Mouse (Mus musculus) hindbrain, embryonic 15.5 days (tissue): ENCODE data around the gene Nup54. TPM values are rescaled to one million over a fixed set of nuclear protein-coding genes. Genes with fewer than 3 reads are reported as not detected.
A peak's percentile ranks its signal among the peaks of the same experiment; 100 is the strongest.

Source experiments
- ATAC-seq: fragments of 200-750 bp; cut with Nextera tagmentation; 2 replicates; pipeline ENCODE4 v1.8.0; 2017; ENCODE audit warnings: low read depth, moderate number of reproducible peaks, moderate TSS enrichment; ENCODE audit not compliant: low FRiP score
- H3K27ac ChIP-seq: fragments of 300-500 bp; sonication (generic); replicated peaks from 2 replicates; pipeline ENCODE4 v1.5.1; 2015; ENCODE audit warnings: mild to moderate bottlenecking, inconsistent platforms
- H3K27me3 ChIP-seq: fragments of 300-500 bp; sonication (generic); 2 replicates; pipeline ENCODE4 v1.6.1; 2015; ENCODE audit warnings: control low read depth, inconsistent platforms
- H3K36me3 ChIP-seq: fragments of 300-500 bp; sonication (generic); 2 replicates; pipeline ENCODE4 v1.6.1; 2015; ENCODE audit warnings: control low read depth, inconsistent platforms
- H3K4me1 ChIP-seq: fragments of 300-500 bp; sonication (generic); replicated peaks from 2 replicates; pipeline ENCODE4 v1.6.1; 2015; ENCODE audit warnings: control low read depth, inconsistent platforms
- H3K4me2 ChIP-seq: fragments of 300-500 bp; sonication (generic); 2 replicates; pipeline ENCODE4 v1.6.1; 2015; ENCODE audit warnings: moderate library complexity, mild to moderate bottlenecking, inconsistent platforms
- H3K4me3 ChIP-seq: fragments of 300-500 bp; sonication (generic); 2 replicates; pipeline ENCODE4 v1.5.1; 2015; ENCODE audit warnings: mild to moderate bottlenecking, inconsistent platforms
- H3K9ac ChIP-seq: fragments of 300-500 bp; sonication (generic); 2 replicates; pipeline ENCODE4 v1.6.1; 2015; ENCODE audit warnings: inconsistent platforms
- H3K9me3 ChIP-seq: fragments of 300-500 bp; sonication (generic); 2 replicates; pipeline ENCODE4 v1.6.1; 2016; ENCODE audit warnings: control low read depth, inconsistent platforms
- WGBS: fragments of 180-500 bp; shearing (Covaris S2); methylation state at CpG from one replicate; pipeline ENCODE4 v1.1.7; 2015; 5-methylcytosine and 5-hydroxymethylcytosine counted together
- polyA plus RNA-seq: library from polyadenylated mRNA; unstranded; fragments of >200 nt; fragmentation: Nextera tagmentation; extraction: Ambion mirVana; gene quantifications from 2 replicates; pipeline ENCODE4 v1.2.1, GENCODE M21; 2015

The Nup54 gene
- 47.3 and 50.5 TPM in 2 replicates for polyA plus RNA-seq

GRCm38 (mm10) chr5:92435025-92435584 lies at the start of gene Nup54:
Nup54 (minus strand) TSS chr5:92435219.
- H3K9me3 ChIP-seq, result no peaks in the 10 kb centered on the region
- H3K4me3 ChIP-seq, result peak within 1 kb of the TSS; percentile 85
- peaks cover 21% of the 10 kb centered on the region for H3K4me1 ChIP-seq
- H3K4me2 ChIP-seq, result peak within 1 kb of the TSS; percentile 84
- ATAC-seq, result peak; percentile 100
- peak within 1 kb of the TSS; percentile 77 for H3K27ac ChIP-seq
- H3K27me3 ChIP-seq, result no peaks in the 10 kb centered on the region
- WGBS, result under 1% methylated on average over 34 of the region's 34 CpGs
- 0 out of 2 replicates have a peak, but pooled peaks cover 4% of the 10 kb centered on the region for H3K36me3 ChIP-seq
- H3K9ac ChIP-seq, result peak within 1 kb of the TSS; percentile 83

- no peak overlapping the region for H3K4me2 ChIP-seq
- 88% methylated on average over 5 of the region's 5 CpGs for WGBS
- no peak overlapping the region for H3K4me3 ChIP-seq
- H3K9me3 ChIP-seq, result no peaks in the 10 kb centered on the region
- H3K27me3 ChIP-seq, result no peaks in the 10 kb centered on the region
- no peak overlapping the region for H3K9ac ChIP-seq
- no peak overlapping the region for H3K27ac ChIP-seq
- ATAC-seq, result no peak
- no peaks in the 10 kb centered on the region; the same call in 1 of the 2 replicates for H3K36me3 ChIP-seq
- H3K4me1 ChIP-seq, result no peaks in the 10 kb centered on the region
Observed at GRCm38 (mm10) chr5:92472863-92473262, 37.8 kb upstream of the Nup54 start.

GRCm38 (mm10) chr5:92471531-92471930 lies 36.5 kb upstream of the Nup54 start:
- H3K9ac ChIP-seq, result no peak overlapping the region
- no peak for ATAC-seq
- H3K4me2 ChIP-seq, result no peak overlapping the region
- H3K4me3 ChIP-seq, result no peak overlapping the region
- H3K9me3 ChIP-seq, result no peaks in the 10 kb centered on the region
- H3K27ac ChIP-seq, result no peak overlapping the region
- H3K36me3 ChIP-seq, result no peaks in the 10 kb centered on the region; the same call in 1 of the 2 replicates
- no peaks in the 10 kb centered on the region for H3K4me1 ChIP-seq
- no peaks in the 10 kb centered on the region for H3K27me3 ChIP-seq
- 89% methylated on average over 4 of the region's 4 CpGs for WGBS

- H3K9me3 ChIP-seq, result no peaks in the 10 kb centered on the region
- H3K27ac ChIP-seq, result no peak overlapping the region
- H3K4me3 ChIP-seq, result no peak overlapping the region
- H3K36me3 ChIP-seq, result no peaks in the 10 kb centered on the region; the same call in 1 of the 2 replicates
- H3K9ac ChIP-seq, result no peak overlapping the region
- H3K27me3 ChIP-seq, result no peaks in the 10 kb centered on the region
- no peak overlapping the region for H3K4me2 ChIP-seq
- 93% methylated on average over 18 of the region's 18 CpGs for WGBS
- no peaks in the 10 kb centered on the region for H3K4me1 ChIP-seq
- no peak for ATAC-seq
Observed at GRCm38 (mm10) chr5:92469201-92470130, 34.4 kb upstream of the Nup54 start.

GRCm38 (mm10) chr5:92468234-92468633 lies 33.2 kb upstream of the Nup54 start:
- no peaks in the 10 kb centered on the region for H3K36me3 ChIP-seq
- no peak overlapping the region for H3K4me3 ChIP-seq
- H3K27ac ChIP-seq, result no peak overlapping the region
- 91% methylated on average over 6 of the region's 6 CpGs for WGBS
- no peak overlapping the region for H3K9ac ChIP-seq
- H3K9me3 ChIP-seq, result no peaks in the 10 kb centered on the region
- H3K27me3 ChIP-seq, result no peaks in the 10 kb centered on the region
- no peak for ATAC-seq
- H3K4me1 ChIP-seq, result no peaks in the 10 kb centered on the region
- no peak overlapping the region for H3K4me2 ChIP-seq

GRCm38 (mm10) chr5:92467102-92467766 lies 32.2 kb upstream of the Nup54 start:
- H3K36me3 ChIP-seq, result no peaks in the 10 kb centered on the region
- no peaks in the 10 kb centered on the region for H3K4me1 ChIP-seq
- H3K27ac ChIP-seq, result no peak overlapping the region
- no peak overlapping the region for H3K4me3 ChIP-seq
- no peak overlapping the region for H3K9ac ChIP-seq
- no peak for ATAC-seq
- 87% methylated on average over 8 of the region's 8 CpGs for WGBS
- H3K27me3 ChIP-seq, result no peaks in the 10 kb centered on the region
- H3K4me2 ChIP-seq, result no peak overlapping the region
- H3K9me3 ChIP-seq, result no peaks in the 10 kb centered on the region

- H3K9me3 ChIP-seq, result no peaks in the 10 kb centered on the region
- H3K4me3 ChIP-seq, result no peak overlapping the region
- no peak for ATAC-seq
- H3K27me3 ChIP-seq, result no peaks in the 10 kb centered on the region
- H3K27ac ChIP-seq, result no peak overlapping the region
- H3K4me1 ChIP-seq, result no peaks in the 10 kb centered on the region
- H3K9ac ChIP-seq, result no peak overlapping the region
- no peak overlapping the region for H3K4me2 ChIP-seq
- peaks cover 3% of the 10 kb centered on the region; the same call in 1 of the 2 replicates for H3K36me3 ChIP-seq
- WGBS, result 92% methylated on average over 5 of the region's 5 CpGs
Observed at GRCm38 (mm10) chr5:92465511-92465910, 30.5 kb upstream of the Nup54 start.

- 26% methylated on average over 5 of the region's 5 CpGs for WGBS
Observed at GRCm38 (mm10) chr5:92461321-92461720, 26.3 kb upstream of the Nup54 start.

GRCm38 (mm10) chr5:92458726-92459125 lies 23.7 kb upstream of the Nup54 start:
- H3K27me3 ChIP-seq, result no peaks in the 10 kb centered on the region
- H3K4me3 ChIP-seq, result no peak overlapping the region
- H3K9me3 ChIP-seq, result no peaks in the 10 kb centered on the region
- no peak overlapping the region for H3K27ac ChIP-seq
- no peak for ATAC-seq
- H3K36me3 ChIP-seq, result peaks cover 28% of the 10 kb centered on the region
- 55% methylated on average over 5 of the region's 5 CpGs for WGBS
- no peak overlapping the region for H3K9ac ChIP-seq
- H3K4me2 ChIP-seq, result no peak overlapping the region
- H3K4me1 ChIP-seq, result no peaks in the 10 kb centered on the region

More at GRCm38 (mm10) chr5:92461321-92461720, 26.3 kb upstream of the Nup54 start:
- Histone ChIP-seq H3K9ac (no peak overlapping the region), H3K27ac (no peak overlapping the region), H3K9me3 (no peaks in the 10 kb centered on the region), H3K36me3 (peaks cover 22% of the 10 kb centered on the region), H3K4me3 (no peak overlapping the region), H3K4me1 (no peaks in the 10 kb centered on the region), H3K4me2 (no peak overlapping the region), H3K27me3 (no peaks in the 10 kb centered on the region)
- no peak for ATAC-seq

GRCm38 (mm10) chr5:92457410-92457809 lies 22.4 kb upstream of the Nup54 start:
- ATAC-seq, result no peak
- Histone ChIP-seq H3K36me3 (peaks cover 37% of the 10 kb centered on the region), H3K9me3 (no peaks in the 10 kb centered on the region), H3K9ac (no peak overlapping the region), H3K4me2 (no peak overlapping the region), H3K4me1 (no peaks in the 10 kb centered on the region), H3K27ac (no peak overlapping the region), H3K4me3 (no peak overlapping the region), H3K27me3 (no peaks in the 10 kb centered on the region)
- 87% methylated on average over 2 of the region's 2 CpGs for WGBS

GRCm38 (mm10) chr5:92452876-92453275 lies 17.9 kb upstream of the Nup54 start:
- H3K9me3 ChIP-seq, result no peaks in the 10 kb centered on the region
- H3K4me1 ChIP-seq, result no peaks in the 10 kb centered on the region
- no peaks in the 10 kb centered on the region for H3K27me3 ChIP-seq
- H3K9ac ChIP-seq, result no peak overlapping the region
- H3K27ac ChIP-seq, result no peak overlapping the region
- no peak for ATAC-seq
- WGBS, result 92% methylated on average over 5 of the region's 5 CpGs
- H3K36me3 ChIP-seq, result peaks cover 62% of the 10 kb centered on the region
- no peak overlapping the region for H3K4me3 ChIP-seq
- no peak overlapping the region for H3K4me2 ChIP-seq

- WGBS, result 92% methylated on average over 5 of the region's 5 CpGs
- Histone ChIP-seq H3K27ac (no peak overlapping the region), H3K36me3 (peaks cover 76% of the 10 kb centered on the region), H3K9ac (no peak overlapping the region), H3K4me3 (no peak overlapping the region), H3K27me3 (no peaks in the 10 kb centered on the region), H3K4me2 (no peak overlapping the region), H3K4me1 (no peaks in the 10 kb centered on the region), H3K9me3 (no peaks in the 10 kb centered on the region)
- ATAC-seq, result no peak
Observed at GRCm38 (mm10) chr5:92446736-92447135, 11.7 kb upstream of the Nup54 start.
